Mouse (Mus musculus): Measurements from ENCODE around the gene Gm3072.
"Not testable (repeated sequence)": the region's sequence is repeated elsewhere in the genome, so short reads cannot be mapped to it uniquely, and the experiment has no call there.

DNA sequence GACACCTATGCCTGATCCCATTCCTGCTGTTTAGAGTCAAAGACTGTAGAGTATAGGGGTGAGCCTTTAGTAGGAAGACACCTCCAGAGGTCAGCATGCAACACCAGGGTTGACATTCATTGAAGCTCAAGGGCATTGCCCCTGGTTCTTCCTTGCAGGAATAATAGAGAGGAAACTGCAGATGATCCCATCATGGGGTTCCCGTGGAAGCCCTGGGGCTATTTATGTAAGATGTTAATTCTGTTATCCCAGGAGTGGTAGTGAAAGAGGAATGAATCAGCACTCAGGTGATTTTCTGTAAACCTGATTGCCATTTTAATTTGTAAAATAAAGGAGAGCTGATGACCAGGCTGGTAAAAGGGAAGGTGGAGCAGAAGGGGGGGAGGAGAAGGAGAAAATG is 38.1 kb downstream of the Gm3072 start:
- TF ChIP-seq POLR2A (IDR thresholded peaks at IDR 0.05; ENCODE audit: borderline replicate concordance, insufficient read depth, low read length); CTCF (IDR thresholded peaks at IDR 0.05; ENCODE audit: borderline replicate concordance, insufficient read depth, low read depth, low read length): not testable (repeated sequence)

All from cerebellum, adult 2 months (tissue).